Mouse (Mus musculus) embryonic stem cell, embryonic (primary cell): ENCODE data around the gene Bmf.

Experiments used
- CTCF ChIA-PET, 4 experiments: fragments of 300-600 bp in 2 of 4; fragments of 350-600 bp in 2 of 4; sonication (Branson Sonifier 250); formaldehyde crosslinking; loops; one replicate each; lab custom pipeline; 2022; ENCODE audit warnings: inconsistent platforms in 2 of 4; lab: Charles Lee
- POLR2A ChIA-PET, 4 experiments: fragments of 300-600 bp in 2 of 4; fragments of 350-600 bp in 2 of 4; sonication (Branson Sonifier 250); formaldehyde crosslinking; loops; one replicate each; lab custom pipeline; 2022; ENCODE audit warnings: antibody characterized with exemption in 4 of 4, inconsistent platforms in 1 of 4; lab: Charles Lee

Bmf gene

GRCm38 (mm10) chr2:118548421-118549221, 866 bp downstream of the Bmf start:
- CTCF ChIA-PET, result interaction anchor here in 3 of 4 experiments (1.0 to 2.5 kb wide), 12 partner anchors 10 to 89 kb away, joined by 3 to 14 read pairs (median 4); no protein-coding TSS in a partner anchor
- POLR2A ChIA-PET, result interaction anchor here in 3 of 4 experiments (0.6 to 2.5 kb wide), 25 partner anchors 8 to 104 kb away, joined by 3 to 21 read pairs (median 4); partner anchors contain the start of gene Srp14 (in 2 of the 3)

- CTCF ChIA-PET, result interaction anchor here in 3 of 4 experiments (0.6 to 2.5 kb wide), 5 partner anchors 20 to 153 kb away, joined by 3 to 7 read pairs (median 3); no protein-coding TSS in a partner anchor
- POLR2A ChIA-PET, result interaction anchor here in 3 of 4 experiments (0.7 to 2.2 kb wide), 9 partner anchors 8 to 75 kb away, joined by 3 to 11 read pairs (median 4); no protein-coding TSS in a partner anchor
Measured at GRCm38 (mm10) chr2:118547541-118548016, 1.9 kb downstream of the Bmf start.

- POLR2A ChIA-PET, result interaction anchor here in 2 of 4 experiments (1.0 to 2.0 kb wide), 2 partner anchors 37 to 60 kb away, joined by 3 to 5 read pairs; no protein-coding TSS in a partner anchor
- CTCF ChIA-PET, result interaction anchor here in 1 of 4 experiments (0.5 to 3.9 kb wide), 4 partner anchors 14 to 889 kb away, joined by 3 to 17 read pairs (median 8); no protein-coding TSS in a partner anchor
Measured at GRCm38 (mm10) chr2:118546798-118547165, 2.7 kb downstream of the Bmf start.

- POLR2A ChIA-PET, result interaction anchor here in 2 of 4 experiments (0.8 to 2.0 kb wide), 6 partner anchors 38 to 73 kb away, joined by 3 to 6 read pairs (median 4); no protein-coding TSS in a partner anchor
- CTCF ChIA-PET, result interaction anchor here in 2 of 4 experiments (0.6 to 3.9 kb wide), 8 partner anchors 10 to 74 kb away, joined by 3 to 17 read pairs (median 6); no protein-coding TSS in a partner anchor
Measured at GRCm38 (mm10) chr2:118546104-118546797, 3.2 kb downstream of the Bmf start.

- POLR2A ChIA-PET, result interaction anchor here in 3 of 4 experiments (0.6 to 2.0 kb wide), 15 partner anchors 16 to 1609 kb away, joined by 3 to 6 read pairs (median 4); no protein-coding TSS in a partner anchor
- CTCF ChIA-PET, result interaction anchor here in 3 of 4 experiments (0.6 to 3.9 kb wide), 14 partner anchors 10 to 120 kb away, joined by 3 to 17 read pairs (median 4); no protein-coding TSS in a partner anchor
Measured at GRCm38 (mm10) chr2:118545242-118546103, 4.0 kb downstream of the Bmf start.

- ChIA-PET CTCF (interaction anchor here in 3 of 4 experiments (0.6 to 3.9 kb wide), 15 partner anchors 8 to 1050 kb away, joined by 3 to 17 read pairs (median 4); partner anchors contain the start of gene Pak6 (in 1 of the 3)), POLR2A (interaction anchor here in 2 of 4 experiments (0.8 to 1.7 kb wide), 8 partner anchors 17 to 75 kb away, joined by 3 to 5 read pairs (median 3); partner anchors contain the start of gene Srp14 (in 1 of the 2))
Measured at GRCm38 (mm10) chr2:118543893-118544799, 5.3 kb downstream of the Bmf start.

GRCm38 (mm10) chr2:118542971-118543573, 6.4 kb downstream of the Bmf start:
- POLR2A ChIA-PET, result interaction anchor here in 1 of 4 experiments (1.2 kb wide), 1 partner anchor 63 kb away, joined by 3 read pairs; the partner anchor contains the start of gene Srp14

GRCm38 (mm10) chr2:118541716-118542115, 7.8 kb downstream of the Bmf start:
- POLR2A ChIA-PET, result interaction anchor here in 3 of 4 experiments (0.6 to 1.1 kb wide), 5 partner anchors 8 to 106 kb away, joined by 3 to 4 read pairs (median 4); no protein-coding TSS in a partner anchor
- CTCF ChIA-PET, result interaction anchor here (0.6 to 1.2 kb wide), 4 partner anchors 55 to 257 kb away, joined by 3 to 5 read pairs (median 4); no protein-coding TSS in a partner anchor

More at GRCm38 (mm10) chr2:118542971-118543573, 6.4 kb downstream of the Bmf start:
- CTCF ChIA-PET, result interaction anchor here (0.5 to 3.9 kb wide), 8 partner anchors 11 to 1049 kb away, joined by 3 to 17 read pairs (median 4); no protein-coding TSS in a partner anchor

- POLR2A ChIA-PET, result interaction anchor here in 2 of 4 experiments (0.9 to 2.3 kb wide), 7 partner anchors 8 to 84 kb away, joined by 3 to 21 read pairs (median 3); partner anchors contain the start of gene Bmf (in 1 of the 2)
Measured at GRCm38 (mm10) chr2:118540691-118541117, 8.8 kb downstream of the Bmf start.

GRCm38 (mm10) chr2:118539881-118540516, 9.5 kb downstream of the Bmf start:
- ChIA-PET POLR2A (interaction anchor here in 3 of 4 experiments (0.6 to 2.3 kb wide), 12 partner anchors 8 to 61 kb away, joined by 3 to 21 read pairs (median 4); partner anchors contain the start of gene Bmf (in 2 of the 3)), CTCF (interaction anchor here in 3 of 4 experiments (0.6 to 1.7 kb wide), 5 partner anchors 10 to 55 kb away, joined by 3 to 7 read pairs (median 3); no protein-coding TSS in a partner anchor)

More at GRCm38 (mm10) chr2:118540691-118541117, 8.8 kb downstream of the Bmf start:
- CTCF ChIA-PET, result interaction anchor here in 2 of 4 experiments (0.6 to 1.3 kb wide), 3 partner anchors 9 to 65 kb away, joined by 3 read pairs; no protein-coding TSS in a partner anchor

GRCm38 (mm10) chr2:118539040-118539439, 10.4 kb downstream of the Bmf start:
- POLR2A ChIA-PET, result interaction anchor here in 3 of 4 experiments (0.5 to 2.3 kb wide), 8 partner anchors 9 to 788 kb away, joined by 3 to 21 read pairs (median 6); partner anchors contain the start of gene Bmf (in 1 of the 3)
- CTCF ChIA-PET, result interaction anchor here in 3 of 4 experiments (0.6 to 1.7 kb wide), 6 partner anchors 12 to 979 kb away, joined by 3 to 7 read pairs (median 3); no protein-coding TSS in a partner anchor

- CTCF ChIA-PET, result interaction anchor here (0.5 to 1.6 kb wide), 6 partner anchors 10 to 326 kb away, joined by 3 to 8 read pairs (median 3); partner anchors contain the start of gene Bmf (in 1 of the 4)
- POLR2A ChIA-PET, result interaction anchor here in 3 of 4 experiments (0.7 to 1.6 kb wide), 8 partner anchors 10 to 98 kb away, joined by 3 to 7 read pairs (median 3); partner anchors contain the start of gene Bmf (in 1 of the 3)
Measured at GRCm38 (mm10) chr2:118537226-118537625, 12.3 kb downstream of the Bmf start.

GRCm38 (mm10) chr2:118536553-118536952, 12.9 kb downstream of the Bmf start:
- POLR2A ChIA-PET, result interaction anchor here in 2 of 4 experiments (0.7 to 1.6 kb wide), 6 partner anchors 11 to 97 kb away, joined by 3 to 7 read pairs (median 3); partner anchors contain the start of gene Bmf (in 1 of the 2)
- CTCF ChIA-PET, result interaction anchor here in 2 of 4 experiments (0.5 to 1.9 kb wide), 3 partner anchors 9 to 50 kb away, joined by 3 to 5 read pairs (median 4); no protein-coding TSS in a partner anchor
